Mouse (Mus musculus) thymus, postnatal 0 days (tissue): ENCODE results near the gene Pnpla3. TPM values are rescaled to one million over a fixed set of nuclear protein-coding genes. Genes with fewer than 3 reads are reported as not detected.

Source experiments
- DNase-seq: peaks from one replicate; pipeline ENCODE4 v3.0.0-alpha.2; 2015; ENCODE audit warnings: low spot score
- polyA plus RNA-seq: library from polyadenylated mRNA; unstranded; fragments of >200 nt; fragmentation: Nextera tagmentation; extraction: Ambion mirVana; gene quantifications from 2 replicates; pipeline ENCODE4 v1.2.1, GENCODE M21; 2015

The Pnpla3 gene
- polyA plus RNA-seq, 1 experiment from 2014 or later = 2.1 TPM

DNA sequence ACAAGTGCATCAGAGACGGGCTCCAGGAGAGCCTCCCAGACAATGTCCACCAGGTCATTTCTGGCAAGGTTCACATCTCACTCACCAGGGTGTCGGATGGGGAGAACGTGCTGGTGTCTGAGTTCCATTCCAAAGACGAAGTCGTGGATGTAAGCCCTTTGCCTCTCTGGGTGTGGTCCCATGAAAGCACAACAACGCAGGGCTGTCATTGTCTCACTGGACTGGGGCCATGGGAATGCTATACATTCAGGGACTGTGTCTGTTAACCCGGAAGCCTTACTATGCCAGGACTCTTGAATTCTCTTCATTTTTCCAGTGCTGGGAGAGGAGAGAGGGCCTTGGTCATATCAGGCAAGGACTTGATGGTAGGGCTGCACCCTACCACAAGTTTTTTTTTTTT, 3.5 kb downstream of the Pnpla3 start:
- DNase-seq = no peak

DNA sequence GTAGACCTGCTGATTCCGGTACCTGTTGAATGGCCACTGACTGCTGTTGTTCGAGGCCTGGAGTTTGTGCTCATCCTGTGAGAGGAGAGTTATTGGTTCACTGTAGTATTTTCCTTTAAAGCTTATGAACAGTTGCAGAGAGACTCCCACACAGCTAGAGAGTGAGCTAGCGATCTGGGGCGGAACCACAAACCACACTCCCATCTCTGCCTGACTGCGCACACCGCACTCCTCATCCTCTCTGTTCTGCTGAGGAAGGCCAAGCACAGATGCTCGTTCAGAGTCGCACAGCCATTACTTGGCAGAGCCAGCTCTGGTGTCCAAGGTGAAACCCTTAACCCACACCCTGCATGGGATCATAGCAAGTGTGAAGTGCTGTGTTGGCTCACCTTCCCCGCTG, 11.1 kb downstream of the Pnpla3 start:
- DNase-seq = no peak

DNA sequence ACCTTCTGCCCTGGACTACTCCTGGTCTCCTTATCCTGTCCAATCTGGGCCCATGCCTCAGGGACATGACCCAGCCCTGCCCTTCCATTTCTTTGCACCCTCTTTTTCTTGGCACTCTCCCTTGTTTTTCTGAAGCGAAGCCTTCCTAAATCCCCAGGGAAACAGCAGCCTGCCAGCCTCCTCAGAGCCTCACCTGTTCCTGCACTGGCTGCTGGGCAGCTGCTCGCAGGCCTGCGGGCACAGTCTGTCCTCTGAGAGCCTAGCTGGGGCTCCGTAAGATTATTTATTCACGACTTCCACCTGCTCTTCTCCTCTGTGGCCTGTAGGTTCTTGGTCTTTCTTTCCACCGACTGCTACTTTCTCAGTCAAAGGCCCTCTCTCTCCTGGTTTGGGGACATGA, 14.4 kb downstream of the Pnpla3 start:
- DNase-seq = no peak

DNA sequence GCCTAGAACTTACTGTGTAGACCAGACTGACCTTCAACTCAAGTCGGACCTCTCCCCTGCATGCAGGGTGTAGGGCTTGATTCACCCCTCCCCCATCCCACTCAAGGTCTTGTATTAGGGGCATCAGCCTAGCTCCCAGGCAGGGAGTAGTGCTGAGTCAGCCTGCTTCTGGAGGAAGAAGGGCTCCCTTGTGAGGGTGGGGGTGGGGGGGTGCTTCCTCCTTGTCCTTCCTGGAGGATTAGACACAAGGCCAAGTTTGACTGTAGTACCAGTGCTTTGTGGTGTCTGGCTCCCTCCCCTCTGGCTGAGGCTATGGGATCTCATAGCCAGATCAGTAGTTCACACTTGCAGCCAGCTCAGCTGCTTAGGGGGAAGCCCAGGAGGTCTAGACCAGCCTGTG, 16.3 kb downstream of the Pnpla3 start:
- DNase-seq = no peak

DNA sequence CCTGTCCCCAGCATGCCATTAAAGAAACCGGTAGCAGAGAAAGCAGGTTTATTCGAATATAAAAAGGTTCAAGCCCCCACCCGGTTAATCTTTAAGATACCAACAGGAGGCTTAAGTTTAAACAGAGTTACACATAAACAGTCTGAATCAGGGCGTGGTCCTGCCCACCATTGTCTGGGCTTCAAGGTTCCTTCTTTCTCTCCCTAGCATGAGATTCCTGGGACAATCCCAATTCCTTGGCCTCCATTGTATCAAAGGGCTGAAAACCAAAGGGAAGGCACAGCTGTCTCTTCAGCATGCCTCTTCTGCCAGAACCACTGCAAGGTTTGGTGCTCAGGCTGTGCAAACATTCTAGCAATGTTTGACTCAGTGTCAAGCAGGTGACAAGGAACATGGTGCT, 18.6 kb downstream of the Pnpla3 start:
- DNase-seq = no peak

DNA sequence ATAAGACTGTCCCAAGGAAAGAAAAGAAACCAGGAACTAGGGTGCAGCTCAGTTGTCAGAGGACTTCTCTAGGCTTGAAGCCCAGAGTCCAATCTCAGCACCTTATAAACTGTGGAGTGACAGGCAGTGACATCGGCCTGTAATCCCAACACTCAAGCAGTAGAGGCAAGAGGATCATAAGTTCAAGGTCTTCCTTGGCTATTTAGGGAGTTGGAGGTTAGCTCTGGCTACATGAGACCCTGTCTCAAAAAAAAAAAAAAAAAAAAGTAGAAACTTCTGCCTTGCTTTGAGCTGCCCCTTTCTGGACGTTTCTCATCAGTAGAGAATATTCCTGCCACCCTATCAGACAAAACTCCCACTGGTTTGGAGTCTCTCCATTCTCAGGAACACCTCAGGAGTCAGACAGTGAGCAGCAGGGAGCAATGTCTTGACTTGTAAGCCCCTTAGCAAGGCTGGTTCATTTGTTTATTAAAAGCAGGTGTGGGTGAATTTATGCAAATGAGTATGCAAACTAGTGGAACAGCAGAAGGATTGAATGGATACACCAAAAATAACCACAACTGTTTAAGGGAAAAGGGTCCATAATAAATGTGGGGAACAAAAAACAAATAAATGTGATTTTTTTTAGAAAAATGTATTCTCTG, 21.4 kb downstream of the Pnpla3 start:
- DNase-seq = no peak

DNA sequence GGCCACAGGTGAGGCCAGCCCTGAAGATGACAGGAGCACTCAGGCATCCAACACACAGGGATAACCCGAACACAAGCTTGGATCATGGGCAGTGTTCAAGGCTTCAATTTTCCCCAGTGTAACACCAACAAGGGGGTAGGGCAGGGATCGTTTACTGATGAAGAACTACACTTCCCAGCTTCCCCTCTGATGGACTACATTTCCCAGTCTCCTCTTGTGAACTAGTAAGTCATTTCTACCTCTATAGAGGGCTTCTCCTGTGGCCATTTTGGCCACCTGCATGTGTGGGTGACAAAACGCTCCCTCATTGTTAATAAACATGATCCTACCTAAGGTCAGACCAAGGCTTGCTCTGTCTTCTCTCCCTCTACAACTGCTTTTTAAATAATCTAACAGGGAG, 22.2 kb downstream of the Pnpla3 start:
- DNase-seq = peak; percentile 39

DNA sequence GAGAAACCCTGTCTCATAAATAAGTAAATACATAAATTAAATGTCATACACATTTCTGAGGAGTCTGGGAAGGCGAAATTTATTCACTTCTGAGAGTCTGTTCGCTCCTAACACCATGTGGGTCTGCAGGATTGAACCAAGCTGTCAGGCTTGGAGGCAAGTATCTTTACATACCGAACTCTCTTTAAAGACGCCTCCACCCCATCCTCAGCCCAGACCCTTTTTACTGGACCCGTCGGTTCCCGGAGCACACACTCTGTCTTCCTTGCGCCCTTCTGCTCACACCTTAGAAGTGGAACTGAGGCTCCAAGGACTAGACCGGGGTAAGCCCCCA, 24.1 kb downstream of the Pnpla3 start:
- DNase-seq = no peak

DNA sequence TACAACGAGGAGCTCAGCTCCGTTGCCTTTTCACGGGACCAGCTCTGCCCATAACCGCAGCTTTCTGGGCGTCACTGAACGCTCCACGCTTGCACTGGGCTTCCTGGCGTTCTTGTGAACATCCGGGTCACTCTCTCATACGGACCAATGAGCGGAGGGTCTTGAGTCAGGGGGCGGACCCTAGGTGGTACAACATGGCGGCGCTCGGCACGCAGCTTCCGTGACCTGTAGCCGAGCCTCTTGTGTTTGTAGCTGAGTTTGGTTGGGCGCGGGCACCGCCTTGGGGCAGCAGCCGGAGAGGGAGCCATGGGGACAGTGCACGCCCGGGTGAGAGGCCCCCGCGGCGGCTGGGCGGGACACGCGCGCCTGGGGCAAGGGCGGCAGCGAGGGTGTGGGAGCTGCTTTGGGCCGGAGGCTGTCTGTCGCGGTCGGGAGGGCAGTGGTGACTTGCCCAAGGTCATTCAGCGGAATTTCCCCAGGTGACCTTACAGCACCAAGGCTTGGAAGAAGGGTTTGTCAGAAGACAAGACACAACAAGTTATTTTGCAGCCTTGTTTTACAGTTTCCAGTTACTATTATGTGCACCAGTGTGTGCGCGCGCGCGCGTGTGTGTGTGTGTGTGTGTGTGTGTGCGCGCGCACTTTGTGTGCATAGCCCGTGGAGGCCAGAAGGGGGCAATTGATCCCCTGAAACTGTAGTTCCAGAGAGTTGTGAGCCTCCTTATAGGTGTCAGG, 24.6 kb downstream of the Pnpla3 start, which contains the start of gene Samm50:
Samm50 (plus strand) TSS at position 184 of the 734 bp plus-strand sequence.
- peak; percentile 95 for DNase-seq

DNA sequence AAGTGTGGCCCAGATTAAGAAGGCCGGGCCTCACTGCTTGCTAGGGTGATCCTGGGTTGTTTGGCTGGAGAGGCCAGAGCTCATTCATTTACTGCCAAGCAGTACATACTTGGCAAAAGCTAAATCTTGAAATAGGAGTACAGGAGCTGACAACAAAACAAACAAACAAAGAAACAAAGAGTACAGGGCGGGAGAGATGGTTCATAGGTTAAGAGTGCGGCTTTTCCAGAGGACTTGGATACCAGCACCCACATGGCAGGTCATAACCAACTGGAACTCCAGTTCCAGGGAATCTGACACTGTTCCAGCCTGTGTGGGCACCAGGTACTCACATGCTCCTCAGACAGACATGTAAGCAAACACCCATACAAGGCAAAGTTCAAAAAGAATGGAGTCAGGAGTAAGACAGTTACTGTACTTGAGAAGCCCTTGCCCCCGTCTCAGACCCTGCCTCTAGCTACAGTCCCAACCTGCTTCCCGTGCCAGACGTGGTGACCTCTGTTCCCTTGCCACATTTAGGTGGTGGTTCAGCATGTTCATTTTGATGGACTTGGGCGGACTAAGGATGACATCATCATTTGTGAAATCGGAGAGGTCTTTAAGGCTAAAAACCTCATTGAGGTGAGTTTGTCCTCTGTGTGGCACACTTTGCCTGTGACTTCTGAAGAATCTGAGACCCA, 29.0 kb downstream of the Pnpla3 start:
- no peak for DNase-seq

DNA sequence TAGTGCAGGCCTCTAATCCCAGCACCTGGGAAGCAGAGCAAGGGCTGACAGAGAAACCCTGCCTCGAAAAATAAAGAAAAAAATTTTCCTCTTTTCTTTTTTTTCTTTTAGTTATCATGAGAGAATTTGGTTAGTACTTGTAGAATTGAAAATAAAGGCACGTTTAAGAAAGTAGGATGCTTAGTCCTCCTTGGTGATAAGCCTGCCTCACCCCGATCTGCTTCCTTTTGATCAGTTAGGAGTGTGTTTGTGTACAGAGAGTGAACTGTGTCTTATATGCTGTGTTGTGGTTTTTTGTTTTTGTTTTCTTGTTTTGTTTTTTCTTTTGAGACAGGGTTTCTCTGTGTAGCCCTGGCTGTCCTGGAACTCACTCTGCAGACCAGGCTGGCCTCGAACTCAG, 39.7 kb downstream of the Pnpla3 start:
- DNase-seq = no peak

DNA sequence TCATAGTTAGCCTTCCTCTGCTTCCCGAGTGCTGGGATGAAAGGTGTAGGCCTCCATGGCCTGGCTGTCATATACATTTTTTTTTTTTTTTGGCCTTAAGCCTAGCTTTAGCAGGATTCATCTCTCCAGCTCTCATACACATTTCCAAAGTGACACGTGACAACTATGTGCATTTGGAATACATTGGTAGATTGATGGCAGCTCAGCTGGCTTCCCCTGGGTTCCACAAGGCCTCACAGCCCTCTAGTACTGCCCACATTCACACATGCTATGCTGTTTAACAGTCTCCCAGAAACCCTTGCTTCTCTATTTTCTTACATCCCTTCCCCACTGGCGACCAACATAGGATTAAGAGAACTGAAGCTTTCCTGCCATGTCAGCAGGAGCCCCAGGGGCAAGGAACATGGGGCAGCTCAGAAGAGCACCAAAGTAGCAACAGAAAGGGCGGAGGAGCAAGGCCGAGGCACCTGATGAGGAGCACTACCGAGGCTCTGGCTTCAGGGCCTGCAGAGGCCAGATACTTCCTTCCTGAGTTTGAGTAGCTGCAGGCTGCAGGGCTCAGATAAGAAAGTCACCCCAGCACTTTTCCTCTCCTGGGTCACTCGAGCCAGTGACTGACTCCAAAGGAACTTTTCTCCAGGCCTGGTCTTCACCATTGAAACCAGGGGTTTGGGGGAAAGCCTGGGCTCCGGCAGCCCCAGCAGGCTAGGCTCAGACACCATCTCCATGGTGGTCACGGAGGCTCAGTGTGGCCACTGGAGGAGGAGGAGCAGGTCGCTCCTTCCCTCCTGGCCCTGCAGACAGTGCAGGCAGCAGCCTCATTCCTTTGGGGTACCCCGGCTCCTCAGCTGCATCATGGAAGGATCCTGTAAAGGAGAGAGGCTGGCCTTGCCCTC, 42.1 kb downstream of the Pnpla3 start:
- DNase-seq = no peak

DNA sequence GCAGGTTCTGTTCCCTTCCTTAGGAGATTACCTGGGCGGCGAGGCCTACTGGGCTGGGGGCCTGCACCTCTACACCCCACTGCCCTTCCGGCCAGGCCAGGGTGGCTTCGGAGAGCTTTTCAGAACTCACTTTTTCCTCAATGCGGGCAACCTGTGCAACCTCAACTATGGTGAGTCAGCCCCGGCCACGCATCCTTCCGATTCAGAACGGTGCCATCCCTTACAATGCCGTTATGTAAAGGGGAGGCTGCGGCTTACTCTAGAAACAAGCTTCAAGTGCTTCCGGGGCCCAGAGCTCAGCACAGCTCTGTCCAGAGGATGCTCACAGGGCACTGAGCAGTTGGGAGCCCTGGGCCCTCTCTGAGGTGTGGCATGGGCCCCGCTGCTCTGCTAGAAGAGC, 42.8 kb downstream of the Pnpla3 start:
- no peak for DNase-seq

DNA sequence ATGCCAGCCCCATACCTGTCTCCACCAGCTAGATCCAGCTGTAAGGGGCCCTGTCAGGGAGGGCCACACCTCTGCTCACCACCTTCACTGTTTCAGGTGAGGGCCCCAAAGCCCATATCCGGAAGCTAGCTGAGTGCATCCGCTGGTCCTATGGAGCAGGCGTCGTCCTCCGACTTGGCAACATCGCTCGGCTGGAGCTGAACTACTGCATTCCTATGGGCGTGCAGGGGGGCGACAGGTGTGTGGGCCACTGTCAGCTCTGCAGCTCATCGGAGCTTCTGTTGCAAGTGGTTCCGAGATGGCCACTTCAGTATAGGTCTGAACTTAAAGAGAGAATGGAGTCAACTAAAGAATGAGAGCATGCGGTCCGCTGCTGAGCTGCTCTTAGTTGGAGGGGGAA, 43.3 kb downstream of the Pnpla3 start:
- DNase-seq = no peak

DNA sequence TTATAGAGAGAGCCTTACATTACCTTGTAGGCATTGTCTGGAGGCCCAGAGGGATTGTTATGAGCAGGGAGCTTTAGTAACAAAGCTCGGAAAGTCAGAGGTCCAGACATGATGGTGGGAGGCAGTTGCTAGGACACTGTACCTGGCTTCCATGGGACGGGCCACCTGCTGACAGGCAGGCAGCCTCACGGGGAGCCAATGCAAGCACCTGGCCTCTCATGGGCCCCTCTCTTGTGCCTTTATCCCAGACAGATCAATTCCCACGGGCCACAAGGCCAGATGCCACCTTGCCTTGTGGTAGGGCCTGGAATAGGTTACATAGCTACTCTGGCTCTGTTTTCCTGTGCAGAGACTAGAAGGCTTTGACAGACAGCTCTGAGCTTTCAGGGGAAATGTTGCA, 43.9 kb downstream of the Pnpla3 start:
- DNase-seq = no peak

DNA sequence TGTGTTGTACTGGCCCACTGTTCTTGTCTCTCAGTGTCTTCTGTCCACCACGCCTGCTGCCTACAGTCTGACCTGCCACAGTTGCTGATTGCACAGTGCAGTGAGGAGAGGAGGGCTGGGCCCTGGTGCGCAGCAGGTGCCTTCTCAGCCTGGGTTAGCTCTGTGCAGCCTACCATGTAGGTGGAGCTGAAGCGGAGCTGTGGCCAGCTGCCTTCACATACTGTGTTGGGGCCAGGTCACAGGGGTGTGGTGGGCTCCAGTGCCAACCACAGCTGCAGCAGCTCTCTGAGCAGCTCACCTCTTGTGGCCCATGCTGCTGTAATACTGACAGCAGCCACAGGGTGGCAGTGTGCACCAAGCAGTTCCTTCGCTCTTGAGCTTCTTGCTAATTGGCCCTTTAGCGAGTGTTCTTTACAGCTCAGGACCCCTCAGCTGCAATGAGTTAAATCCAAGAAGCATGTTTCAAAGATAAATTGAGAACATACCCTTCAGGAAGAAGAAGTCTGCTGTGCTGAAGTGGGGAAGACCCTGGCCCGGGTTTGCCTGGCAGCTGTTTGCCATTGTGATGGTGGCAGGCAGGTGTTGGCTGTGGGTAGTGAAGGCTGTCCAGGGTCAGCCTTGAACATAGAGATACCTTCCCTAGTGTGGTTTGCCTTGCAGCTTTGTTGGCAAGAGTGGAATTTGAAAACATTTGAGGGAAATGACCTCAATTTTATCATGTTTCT, 44.6 kb downstream of the Pnpla3 start:
- DNase-seq = peak; percentile 89

DNA sequence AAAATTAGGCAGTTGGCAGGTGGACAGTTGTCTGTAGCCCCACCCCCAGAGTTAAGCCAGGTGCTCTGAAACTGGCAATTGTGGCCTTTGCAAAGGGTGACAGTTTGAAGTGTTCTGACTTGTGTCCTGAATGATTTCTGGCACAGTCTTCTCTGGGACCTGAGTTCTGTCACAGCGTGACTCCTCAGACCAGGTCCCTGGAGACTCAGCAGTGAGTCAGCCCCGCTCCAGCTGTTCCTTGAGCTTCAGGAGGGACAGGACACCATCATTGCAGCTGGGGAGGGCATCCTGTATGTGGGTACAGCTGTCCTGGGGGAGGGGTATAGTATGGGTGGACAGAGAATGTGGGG, 45.1 kb downstream of the Pnpla3 start:
- no peak for DNase-seq

DNA sequence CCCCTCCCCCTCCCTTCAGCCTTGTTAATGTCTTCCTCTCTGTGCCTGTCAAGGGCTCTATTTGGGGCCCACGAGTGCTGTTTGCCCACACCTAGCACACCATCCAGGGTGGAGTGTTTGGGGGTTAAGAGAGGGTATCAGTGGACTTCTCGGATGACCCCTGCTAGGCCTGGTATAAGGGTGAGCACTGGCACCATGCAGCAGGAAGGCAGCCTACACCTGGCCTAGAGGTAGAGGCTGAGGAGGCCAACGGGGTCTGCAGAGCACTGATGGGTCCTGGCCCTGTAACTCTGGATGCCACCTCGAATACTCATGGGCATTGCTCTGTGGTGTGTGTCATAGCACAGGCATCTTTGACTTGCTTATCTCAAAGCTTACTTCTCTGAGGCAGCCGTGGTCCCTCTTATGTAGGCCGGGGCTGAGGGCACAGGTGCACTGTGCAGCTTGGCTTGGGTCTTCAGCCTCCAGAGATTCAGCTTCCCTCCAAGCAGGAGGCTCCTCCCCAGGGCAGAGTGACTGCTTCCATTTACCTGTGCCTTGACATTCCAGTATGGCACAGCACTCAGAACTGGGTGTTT, 45.6 kb downstream of the Pnpla3 start:
- DNase-seq = no peak

DNA sequence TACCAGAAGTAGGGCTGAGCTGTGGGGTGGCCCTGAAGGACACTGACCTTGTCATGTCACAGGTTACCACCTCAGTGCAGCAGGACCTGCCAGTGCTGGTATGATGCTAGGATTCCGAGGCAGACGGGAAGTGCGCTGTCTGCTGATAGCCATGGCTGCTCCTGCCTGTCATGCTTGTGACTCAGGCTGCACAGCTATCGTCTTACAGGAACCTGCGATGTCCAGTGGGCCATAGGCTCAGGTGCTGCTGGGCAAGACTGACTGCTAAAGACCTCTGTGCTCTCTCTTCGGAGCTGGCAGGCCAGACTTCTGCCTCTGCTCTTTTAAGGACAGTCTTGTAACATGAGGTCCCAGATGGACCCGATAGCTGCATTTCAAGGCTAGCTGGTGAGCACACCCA, 46.8 kb downstream of the Pnpla3 start:
- DNase-seq = no peak

DNA sequence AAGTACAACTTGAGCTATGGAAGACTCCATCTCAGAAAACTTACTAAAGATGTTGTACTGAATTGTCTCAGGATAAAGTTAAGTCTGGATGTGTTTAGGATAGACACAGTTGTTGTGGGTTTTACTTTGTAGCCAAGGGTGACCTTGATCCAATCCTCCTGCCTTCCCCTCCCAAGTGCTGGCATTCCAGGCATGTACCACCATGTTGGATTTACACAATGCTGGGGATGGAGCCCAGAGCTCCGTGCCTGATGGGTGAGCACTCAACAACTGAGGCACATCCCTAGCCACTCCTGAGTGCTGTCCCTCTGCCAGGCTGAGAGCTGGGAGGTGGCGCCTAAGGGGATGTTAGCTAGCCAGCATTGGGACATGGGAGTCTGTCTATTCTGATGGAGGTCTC, 47.6 kb downstream of the Pnpla3 start:
- no peak for DNase-seq

DNA sequence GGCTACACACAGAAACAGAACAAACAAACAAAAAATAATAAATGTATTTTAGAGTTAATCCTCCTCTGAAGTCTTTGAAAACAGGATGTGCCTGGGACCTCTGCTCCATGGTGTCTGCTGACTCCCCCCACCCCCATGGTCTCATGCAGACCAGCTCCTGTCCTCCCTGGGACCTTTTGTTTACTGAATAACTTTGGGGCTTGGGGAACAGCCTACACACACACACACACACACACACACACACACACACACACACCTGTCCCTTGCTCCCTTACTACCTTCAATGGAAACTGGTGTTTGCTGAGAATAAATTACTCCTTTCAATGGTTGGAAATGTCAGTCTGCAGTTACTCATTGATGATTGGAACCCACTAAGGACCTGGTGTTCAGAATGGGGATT, 48.4 kb downstream of the Pnpla3 start:
- DNase-seq = no peak
